Mouse (Mus musculus) 416B (cell line): Measurements from ENCODE around the gene Alg6.
A peak's percentile ranks its signal among the peaks of the same experiment; 100 is the strongest.

Experiments
- DNase-seq: peaks from one replicate; pipeline ENCODE4 v3.0.0; 2011; ENCODE audit warnings: low read depth

The Alg6 gene

GRCm38 (mm10) chr4:99714904-99715782 is at the start of gene Alg6:
TSS of gene Alg6 (plus strand) at chr4:99715664.
- peak; percentile 94 for DNase-seq

GRCm38 (mm10) chr4:99670203-99670851 is 45.1 kb upstream of the Alg6 start:
- no peak for DNase-seq

GRCm38 (mm10) chr4:99675191-99675590 is 40.3 kb upstream of the Alg6 start:
- DNase-seq = no peak

GRCm38 (mm10) chr4:99683941-99684340 is 31.5 kb upstream of the Alg6 start:
- no peak for DNase-seq

GRCm38 (mm10) chr4:99686308-99686707 is 29.2 kb upstream of the Alg6 start:
- DNase-seq = no peak

- DNase-seq = peak; percentile 24
Measured at GRCm38 (mm10) chr4:99712583-99713183, 2.8 kb upstream of the Alg6 start.

- no peak for DNase-seq
Measured at GRCm38 (mm10) chr4:99713971-99714370, 1.5 kb upstream of the Alg6 start.

GRCm38 (mm10) chr4:99715783-99716416 is 436 bp downstream of the Alg6 start:
- DNase-seq = peak; percentile 59

- no peak for DNase-seq
Measured at GRCm38 (mm10) chr4:99717905-99718304, 2.4 kb downstream of the Alg6 start.

- no peak for DNase-seq
Measured at GRCm38 (mm10) chr4:99724331-99724730, 8.9 kb downstream of the Alg6 start.

- DNase-seq = peak; percentile 60
Measured at GRCm38 (mm10) chr4:99725914-99726451, 10.5 kb downstream of the Alg6 start.

GRCm38 (mm10) chr4:99739836-99740235 is 24.4 kb downstream of the Alg6 start:
- no peak for DNase-seq

- DNase-seq = no peak
Measured at GRCm38 (mm10) chr4:99752426-99752825, 37.0 kb downstream of the Alg6 start.

GRCm38 (mm10) chr4:99766303-99766702 is 50.8 kb downstream of the Alg6 start:
- DNase-seq = no peak

- DNase-seq = peak; percentile 49
Measured at GRCm38 (mm10) chr4:99766753-99767152, 51.3 kb downstream of the Alg6 start.

GRCm38 (mm10) chr4:99770555-99770954 is 55.1 kb downstream of the Alg6 start:
- no peak for DNase-seq

GRCm38 (mm10) chr4:99773041-99773440 is 57.6 kb downstream of the Alg6 start:
- DNase-seq = no peak

GRCm38 (mm10) chr4:99792365-99792764 is 76.9 kb downstream of the Alg6 start:
- DNase-seq = peak; percentile 55
